Mouse (Mus musculus) cerebellum, adult 11 months (tissue): ENCODE data around the gene Ercc5.

ENCODE experiments used
- DNase-seq: peaks from one replicate; pipeline ENCODE4 v3.0.0; 2022

Gene Ercc5

GRCm38 (mm10) chr1:44178086-44178485, 30.5 kb downstream of the Ercc5 start:
- no peak for DNase-seq

- DNase-seq = no peak
Measured at GRCm38 (mm10) chr1:44186396-44186795, 38.9 kb downstream of the Ercc5 start.

GRCm38 (mm10) chr1:44198273-44199171, 51.0 kb downstream of the Ercc5 start:
- peak; percentile 2 for DNase-seq

- no peak for DNase-seq
Measured at GRCm38 (mm10) chr1:44202876-44203275, 55.3 kb downstream of the Ercc5 start.

GRCm38 (mm10) chr1:44214443-44214842, 66.9 kb downstream of the Ercc5 start:
- DNase-seq = no peak

GRCm38 (mm10) chr1:44216352-44217116, 69.0 kb downstream of the Ercc5 start:
- no peak for DNase-seq

- peak; percentile 52 for DNase-seq
Measured at GRCm38 (mm10) chr1:44217118-44217517, 69.6 kb downstream of the Ercc5 start.

GRCm38 (mm10) chr1:44218876-44219275, 71.3 kb downstream of the Ercc5 start, which contains the start of gene Mettl21e:
Gene Mettl21e, minus strand, starts transcription at chr1:44218961.
- DNase-seq = no peak

GRCm38 (mm10) chr1:44229044-44229443, 81.5 kb downstream of the Ercc5 start:
- DNase-seq = no peak
